ENCODE assay signal across 9 mouse cellular contexts in genomic region chr13:113615971-113616671, GRCm38 (mm10). TPM values are rescaled to one million over a fixed set of nuclear protein-coding genes. Genes with fewer than 3 reads are reported as not detected.
DNase-seq lines count a peak whose midpoint lies in the region; ATAC-seq and TF ChIP-seq lines count a peak whose summit lies in the region.
"Had no signal": no experiment of that assay in that cellular context is flagged by ENCODE, and none has a peak within 500 bp of the region (broad histone marks: within the 10 kb centered on the region; RNA-seq: fewer than 3 reads in every experiment).

No protein-coding gene starts in this region.

- 9% methylated on average over 8 of the region's 8 CpGs for WGBS in heart, embryonic 13.5 days
- WGBS in neural tube, embryonic 12.5 days = 16% methylated on average over 8 of the region's 8 CpGs

- no peaks in the 10 kb centered on the region for H3K9me3 ChIP-seq in MEL (replicated peaks; ENCODE audit: insufficient read depth, low read length)
- no peaks in the 10 kb centered on the region for H3K9me3 ChIP-seq in heart, embryonic 13.5 days
- no peaks in the 10 kb centered on the region for H3K9me3 ChIP-seq in neural tube, embryonic 12.5 days

- no peak for TF ChIP-seq EP300 in MEL (IDR thresholded peaks at IDR 0.05; ENCODE audit: low read depth in 1 of 2, low read length in 2 of 2)

- no peaks in the 10 kb centered on the region; a peak in 1 of 4 replicates for H3K36me3 ChIP-seq in MEL (ENCODE audit: control insufficient read depth in 1 of 2, insufficient read depth in 2 of 2, low read length in 2 of 2)
- H3K36me3 ChIP-seq in heart, embryonic 13.5 days = peaks cover 5% of the 10 kb centered on the region
- H3K36me3 ChIP-seq in neural tube, embryonic 12.5 days = 0 out of 2 replicates have a peak, but pooled peaks cover 4% of the 10 kb centered on the region

- H3K79me2 ChIP-seq in MEL (ENCODE audit: control insufficient read depth, insufficient read depth, low read length, poor library complexity) = peaks cover 52% of the 10 kb centered on the region

- no peak for TF ChIP-seq POLR2A in MEL (IDR thresholded peaks at IDR 0.05; ENCODE audit: control insufficient read depth in 1 of 2, insufficient read depth in 1 of 2, low read depth in 1 of 2, low read length in 2 of 2, poor library complexity in 1 of 2)

- TF ChIP-seq CTCF in MEL (IDR thresholded peaks at IDR 0.05 in 2 of 3, conservative IDR thresholded peaks at IDR 0.05 in 1 of 3; ENCODE audit: control insufficient read depth in 1 of 3, insufficient read depth in 1 of 3, low read depth in 2 of 3, low read length in 3 of 3, poor library complexity in 1 of 3, severe bottlenecking in 1 of 3) = no peak

- H3K27me3 ChIP-seq in MEL (ENCODE audit: control insufficient read depth in 1 of 2, insufficient read depth in 2 of 2, low read length in 2 of 2) = no peaks in the 10 kb centered on the region
- no peaks in the 10 kb centered on the region for H3K27me3 ChIP-seq in heart, embryonic 13.5 days (replicated peaks)
- no peaks in the 10 kb centered on the region for H3K27me3 ChIP-seq in neural tube, embryonic 12.5 days (replicated peaks)

- DNase-seq in frontal cortex, postnatal 14 days (ENCODE audit: low spot score in 2 of 2) = no peak
- peak; percentile 23 for DNase-seq in MEL (ENCODE audit: low read depth, low spot score)
- DNase-seq in kidney, postnatal 14 days = peak; percentile 63
- DNase-seq in left cerebral cortex, adult 18-20 months (ENCODE audit: low spot score in 2 of 2) = no peak

- peak; percentile 18 for ATAC-seq in frontal cortex, adult (ENCODE audit: low TSS enrichment)
- ATAC-seq in heart, embryonic 13.5 days (ENCODE audit: extremely low read depth, insufficient number of reproducible peaks, low FRiP score, low TSS enrichment) = no peak
- ATAC-seq in neural tube, embryonic 12.5 days (ENCODE audit: low FRiP score, low read depth) = no peak
- ATAC-seq in inflammation-experienced regulatory T-cells, adult 6 months = no peak

- peak overlapping the region; percentile 65 to 68 for H3K4me3 ChIP-seq in MEL (ENCODE audit: control insufficient read depth in 1 of 2, insufficient read depth in 1 of 2, low read depth in 2 of 2, low read length in 2 of 2)
- peak overlapping the region; percentile 93 for H3K4me3 ChIP-seq in heart, embryonic 13.5 days
- H3K4me3 ChIP-seq in neural tube, embryonic 12.5 days = peak overlapping the region; percentile 92

- peak overlapping the region; percentile 95 for H3K4me2 ChIP-seq in heart, embryonic 13.5 days
- H3K4me2 ChIP-seq in neural tube, embryonic 12.5 days (replicated peaks) = peak overlapping the region; percentile 84

- peak overlapping the region; percentile 17 for H3K9ac ChIP-seq in MEL (ENCODE audit: control insufficient read depth, low read depth, low read length, poor library complexity, severe bottlenecking)
- peak overlapping the region; percentile 97 for H3K9ac ChIP-seq in heart, embryonic 13.5 days
- peak overlapping the region; percentile 86 for H3K9ac ChIP-seq in neural tube, embryonic 12.5 days

- no peak overlapping the region for H3K27ac ChIP-seq in MEL (ENCODE audit: control insufficient read depth, low read depth, low read length)
- peak overlapping the region; percentile 85 for H3K27ac ChIP-seq in heart, embryonic 13.5 days (replicated peaks)
- H3K27ac ChIP-seq in neural tube, embryonic 12.5 days = no peak overlapping the region

- H3K4me1 ChIP-seq in MEL (ENCODE audit: control insufficient read depth in 1 of 2, insufficient read depth in 2 of 2, low read length in 2 of 2) = peaks cover 0 to 16% of the 10 kb centered on the region in 2 experiments; a peak in 2 of 4 replicates
- peaks cover 67% of the 10 kb centered on the region for H3K4me1 ChIP-seq in heart, embryonic 13.5 days
- H3K4me1 ChIP-seq in neural tube, embryonic 12.5 days = peaks cover 63% of the 10 kb centered on the region

- no peak for TF ChIP-seq RAD21 in MEL (IDR thresholded peaks at IDR 0.05; ENCODE audit: low read depth, low read length)

TF ChIP-seq in MEL, 35 proteins besides CTCF, POLR2A, EP300 and RAD21:
- TF ChIP-seq CHD1 (IDR thresholded peaks at IDR 0.05; ENCODE audit: low read depth, low read length) (no peak), SIN3A (IDR thresholded peaks at IDR 0.05; ENCODE audit: low read length) (peak; percentile 36; the same call in 1 of the 2 replicates), NRF1 (IDR thresholded peaks at IDR 0.05; ENCODE audit: insufficient read depth, low read depth, low read length, poor library complexity, severe bottlenecking) (no peak), RCOR1 (IDR thresholded peaks at IDR 0.05; ENCODE audit: low read depth, low read length) (no peak)

RNA-seq across cellular contexts. Expression of gene Snx18, which starts 2.2 kb away (rescaled TPM):
- 8.0 and 8.7 TPM in 2 replicates for total RNA-seq in MEL (2012; rRNA removed)
- 1 to 10 TPM in 1 of 2 experiments, not detected in 1; 7.7 TPM for polyA plus RNA-seq in MEL (2012; ENCODE audit: insufficient read depth in 1 of 2, insufficient read length in 2 of 2, low read depth in 1 of 2, low replicate concordance in 2 of 2, missing spikeins in 1 of 2)
- 13.8 and 14.4 TPM in 2 replicates for polyA plus RNA-seq in heart, embryonic 13.5 days (2015; fragmentation: Nextera tagmentation; extraction: Ambion mirVana)
- polyA plus RNA-seq in neural tube, embryonic 12.5 days (2016; fragmentation: Nextera tagmentation; extraction: Ambion mirVana) = 30.7 and 36.2 TPM in 2 replicates
- total RNA-seq in left cerebral cortex, adult 18-20 months (2021) = 10 to 100 TPM; 22.3 TPM
- 10 to 100 TPM; 10.7 to 12.2 (median 11.8) TPM for polyA plus RNA-seq in inflammation-experienced regulatory T-cells, adult 6 months (2017; shearing (Covaris generic))

RNA-seq across cellular contexts. Expression of gene Hspb3, which starts 47.4 kb away (rescaled TPM):
- total RNA-seq in MEL (2012; rRNA removed) = not detected in 2 replicates
- polyA plus RNA-seq in MEL (2012; ENCODE audit: insufficient read depth in 1 of 2, insufficient read length in 2 of 2, low read depth in 1 of 2, low replicate concordance in 2 of 2, missing spikeins in 1 of 2) = not detected
- 41.7 and 48.9 TPM in 2 replicates for polyA plus RNA-seq in heart, embryonic 13.5 days (2015; fragmentation: Nextera tagmentation; extraction: Ambion mirVana)
- 1.0 and 1.5 TPM in 2 replicates for polyA plus RNA-seq in neural tube, embryonic 12.5 days (2016; fragmentation: Nextera tagmentation; extraction: Ambion mirVana)
- total RNA-seq in left cerebral cortex, adult 18-20 months (2021) = 1 to 10 TPM; 5.1 to 8.5 TPM
- not detected for polyA plus RNA-seq in inflammation-experienced regulatory T-cells, adult 6 months (2017; shearing (Covaris generic))
- total RNA-seq: neutrophil, adult 5-6 weeks had no signal

Comparison
In these comparisons a context has a peak if more than half of its experiments do, and no peak if none do; other contexts are left out.
1. DNase-seq: peak in MEL (single experiment) and kidney, postnatal 14 days (single experiment); none in frontal cortex, postnatal 14 days (0 of 2) and left cerebral cortex, adult 18-20 months (0 of 2).
2. H3K9ac ChIP-seq: peak in every context shown above with its lines; median percentile 97 in heart, embryonic 13.5 days; 86 in neural tube, embryonic 12.5 days; 17 in MEL.
3. RNA of gene Hspb3, which starts 47.4 kb away (polyA plus RNA-seq): 41.7 to 48.9 TPM in heart, embryonic 13.5 days; 1.0 to 1.5 TPM in neural tube, embryonic 12.5 days, not detected in MEL and not detected in inflammation-experienced regulatory T-cells, adult 6 months; every median in the first group is over 10 times any median in the second.
4. Peak in every context shown above with its lines, with median percentiles within 50 percentile points of each other: H3K4me3 ChIP-seq.